ENCODE assay signal across 15 mouse cellular contexts in the genomic region with DNA sequence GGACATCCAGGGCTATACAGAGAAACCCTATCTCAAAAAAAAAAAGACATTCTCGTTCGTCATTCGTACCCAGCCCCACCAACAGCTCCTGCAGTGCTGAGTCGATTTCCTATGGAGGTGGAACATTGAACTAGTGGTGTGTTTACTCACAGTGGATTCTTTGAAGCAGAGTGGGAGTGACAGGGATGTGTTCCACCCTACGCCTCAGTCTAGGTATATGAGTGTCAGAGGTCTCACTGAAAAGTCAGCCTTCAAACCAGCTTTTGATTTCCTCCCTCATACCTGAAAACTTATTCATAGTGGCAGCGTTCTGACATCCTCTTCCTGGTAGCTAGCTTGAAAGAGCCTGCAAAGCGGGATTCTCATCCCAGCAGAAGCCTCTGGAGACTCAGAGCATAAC.
"Had no signal": no experiment of that assay in that cellular context is flagged by ENCODE, and none has a peak within 500 bp of the region (broad histone marks: within the 10 kb centered on the region; RNA-seq: fewer than 3 reads in every experiment).

No protein-coding gene starts in this region.

- H3K9me3 ChIP-seq: limb, embryonic 15.5 days; midbrain, embryonic 10.5 days; midbrain, embryonic 15.5 days; neural tube, embryonic 13.5 days; stomach, embryonic 15.5 days had no signal

- H3K4me2 ChIP-seq: limb, embryonic 15.5 days; midbrain, embryonic 15.5 days; neural tube, embryonic 13.5 days; stomach, embryonic 15.5 days had no signal

- H3K4me1 ChIP-seq: limb, embryonic 15.5 days; midbrain, embryonic 10.5 days; midbrain, embryonic 15.5 days; neural tube, embryonic 13.5 days; stomach, embryonic 15.5 days had no signal

- H3K27me3 ChIP-seq: limb, embryonic 15.5 days; midbrain, embryonic 15.5 days; neural tube, embryonic 13.5 days; stomach, embryonic 15.5 days had no signal

- H3K4me3 ChIP-seq: limb, embryonic 15.5 days; midbrain, embryonic 10.5 days; midbrain, embryonic 15.5 days; neural tube, embryonic 13.5 days; stomach, embryonic 15.5 days had no signal

- ATAC-seq: intestine, postnatal 0 days; lung, postnatal 0 days; midbrain, embryonic 15.5 days had no signal

- H3K36me3 ChIP-seq: midbrain, embryonic 15.5 days; stomach, embryonic 15.5 days had no signal

- H3K9ac ChIP-seq: limb, embryonic 15.5 days; midbrain, embryonic 15.5 days; neural tube, embryonic 13.5 days; stomach, embryonic 15.5 days had no signal

- H3K27ac ChIP-seq: limb, embryonic 15.5 days; midbrain, embryonic 10.5 days; midbrain, embryonic 15.5 days; neural tube, embryonic 13.5 days; stomach, embryonic 15.5 days had no signal

- DNase-seq: kidney, adult 8-10 months; kidney, postnatal 25 days; layer of hippocampus, adult 9-11 months; layer of hippocampus, postnatal 36 days; lung, adult 2 months; lung, postnatal 4 days; right cerebral cortex, postnatal 14 days; thymus, postnatal 36 days had no signal
